Mouse (Mus musculus) ovary, postnatal 14 days (tissue): ENCODE measurements around the gene Rhox3f.
"Not testable (repeated sequence)": the region's sequence is repeated elsewhere in the genome, so short reads cannot be mapped to it uniquely, and the experiment has no call there.

Experiments
- DNase-seq: peaks from one replicate; pipeline ENCODE4 v3.0.0; 2022; ENCODE audit warnings: low spot score

Gene Rhox3f

GRCm38 (mm10) chrX:37580692-37581091 lies at the start of gene Rhox3f:
TSS of gene Rhox3f (plus strand) at chrX:37580992.
- not testable (repeated sequence) for DNase-seq

- not testable (repeated sequence) for DNase-seq
These were observed 39.1 kb upstream of the Rhox3f start, which contains the start of gene Rhox3e for GRCm38 (mm10) chrX:37541719-37542118. TSS of gene Rhox3e (plus strand) at chrX:37542019.

- not testable (repeated sequence) for DNase-seq
These were observed 23.7 kb upstream of the Rhox3f start, which contains the start of gene Rhox4e for GRCm38 (mm10) chrX:37557112-37557511. TSS of gene Rhox4e (plus strand) at chrX:37557412.

GRCm38 (mm10) chrX:37571105-37571504 lies 9.7 kb upstream of the Rhox3f start, which contains the start of gene Rhox2f:
TSS of gene Rhox2f (plus strand) at chrX:37571405.
- DNase-seq, result not testable (repeated sequence)

- not testable (repeated sequence) for DNase-seq
These were observed 8.2 kb upstream of the Rhox3f start for GRCm38 (mm10) chrX:37572638-37573037.

- not testable (repeated sequence) for DNase-seq
These were observed 26.8 kb downstream of the Rhox3f start, which contains the start of gene Rhox4f for GRCm38 (mm10) chrX:37607604-37608003. TSS of gene Rhox4f (minus strand) at chrX:37607704.

- DNase-seq, result not testable (repeated sequence)
These were observed 47.7 kb downstream of the Rhox3f start, which contains the start of gene Rhox3g for GRCm38 (mm10) chrX:37628512-37628911. TSS of gene Rhox3g (minus strand) at chrX:37628612.
